Mouse (Mus musculus): ENCODE data around the gene Slc7a10. TPM values are rescaled to one million over a fixed set of nuclear protein-coding genes. Genes with fewer than 3 reads are reported as not detected.
"Not testable (repeated sequence)": the region's sequence is repeated elsewhere in the genome, so short reads cannot be mapped to it uniquely, and the experiment has no call there.

The Slc7a10 gene
- total RNA-seq, 4 experiments from 2014 or later = 34.9 to 45.2 (median 40.4) TPM

DNA sequence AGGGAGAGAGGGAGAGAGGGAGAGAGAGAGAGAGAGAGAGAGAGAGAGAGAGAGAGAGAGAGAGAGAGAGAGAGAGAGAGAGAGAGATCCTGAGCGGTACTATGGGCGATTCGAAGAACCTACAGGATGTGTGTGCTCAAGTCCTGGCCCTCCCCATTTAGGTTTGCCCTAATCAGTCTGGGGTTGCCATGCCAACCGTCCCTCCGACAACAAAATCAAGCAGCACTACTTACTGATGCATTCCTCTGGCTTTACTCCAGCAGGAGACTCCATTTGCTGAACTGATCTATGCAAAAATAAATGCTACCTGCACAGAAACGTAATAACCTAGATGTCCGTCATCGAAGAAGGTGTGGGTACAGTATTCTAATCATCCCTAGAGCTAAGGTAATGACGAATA lies 49.1 kb downstream of the Slc7a10 start:
- DNase-seq (ENCODE audit: low spot score in 2 of 2) = peak; percentile 71 to 75

DNA sequence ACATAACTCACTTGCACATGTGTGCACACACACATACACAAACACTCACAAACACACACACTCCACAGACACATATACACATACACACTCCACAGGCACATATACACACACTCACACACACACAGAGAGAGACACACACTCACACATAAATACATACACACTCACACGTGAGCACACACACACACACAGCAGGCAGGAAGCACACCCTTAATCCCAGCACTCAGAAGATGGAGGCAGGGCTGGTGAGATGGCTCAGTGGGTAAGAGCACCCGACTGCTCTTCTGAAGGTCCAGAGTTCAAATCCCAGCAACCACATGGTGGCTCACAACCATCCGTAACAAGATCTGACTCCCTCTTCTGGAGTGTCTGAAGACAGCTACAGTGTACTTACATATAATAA lies 51.8 kb downstream of the Slc7a10 start:
- not testable (repeated sequence) for DNase-seq (ENCODE audit: low spot score in 2 of 2)

Other genes with a start within 250 kb of the Slc7a10 start
- gene Cebpg, start 129.8 kb upstream of the Slc7a10 start, total RNA-seq (2022) = 10 to 100 TPM; 31.5 to 42.0 (median 36.7) TPM
- gene Cebpa, start 67.1 kb upstream of the Slc7a10 start, total RNA-seq (2022) = 10 to 100 TPM; 15.4 to 55.7 (median 30.3) TPM
- gene Lrp3, start 29.1 kb downstream of the Slc7a10 start, total RNA-seq (2022) = 10 to 100 TPM; 69.0 to 77.4 (median 72.4) TPM
- 10 to 100 TPM; 25.3 to 30.4 (median 26.5) TPM for gene Gpatch1, start 132.1 kb downstream of the Slc7a10 start, total RNA-seq (2022)
- 1 to 10 TPM; 6.2 to 7.6 (median 7.3) TPM for gene Rhpn2, start 147.8 kb downstream of the Slc7a10 start, total RNA-seq (2022)
- 1 to 10 TPM; 4.0 to 5.9 (median 5.6) TPM for gene Faap24, start 210.5 kb downstream of the Slc7a10 start, total RNA-seq (2022)
- gene Cep89, start 210.7 kb downstream of the Slc7a10 start, total RNA-seq (2022) = 10 to 100 TPM; 14.4 to 31.0 (median 19.2) TPM